Mouse (Mus musculus) hindbrain, embryonic 15.5 days (tissue): ENCODE measurements around the gene F10. TPM values are rescaled to one million over a fixed set of nuclear protein-coding genes. Genes with fewer than 3 reads are reported as not detected.

ENCODE experiments used
- ATAC-seq: fragments of 200-750 bp; cut with Nextera tagmentation; 2 replicates; pipeline ENCODE4 v1.8.0; 2017; ENCODE audit warnings: low read depth, moderate number of reproducible peaks, moderate TSS enrichment; ENCODE audit not compliant: low FRiP score
- H3K27ac ChIP-seq: fragments of 300-500 bp; sonication (generic); replicated peaks from 2 replicates; pipeline ENCODE4 v1.5.1; 2015; ENCODE audit warnings: mild to moderate bottlenecking, inconsistent platforms
- H3K27me3 ChIP-seq: fragments of 300-500 bp; sonication (generic); 2 replicates; pipeline ENCODE4 v1.6.1; 2015; ENCODE audit warnings: control low read depth, inconsistent platforms
- H3K36me3 ChIP-seq: fragments of 300-500 bp; sonication (generic); 2 replicates; pipeline ENCODE4 v1.6.1; 2015; ENCODE audit warnings: control low read depth, inconsistent platforms
- H3K4me1 ChIP-seq: fragments of 300-500 bp; sonication (generic); replicated peaks from 2 replicates; pipeline ENCODE4 v1.6.1; 2015; ENCODE audit warnings: control low read depth, inconsistent platforms
- H3K4me2 ChIP-seq: fragments of 300-500 bp; sonication (generic); 2 replicates; pipeline ENCODE4 v1.6.1; 2015; ENCODE audit warnings: moderate library complexity, mild to moderate bottlenecking, inconsistent platforms
- H3K4me3 ChIP-seq: fragments of 300-500 bp; sonication (generic); 2 replicates; pipeline ENCODE4 v1.5.1; 2015; ENCODE audit warnings: mild to moderate bottlenecking, inconsistent platforms
- H3K9ac ChIP-seq: fragments of 300-500 bp; sonication (generic); 2 replicates; pipeline ENCODE4 v1.6.1; 2015; ENCODE audit warnings: inconsistent platforms
- H3K9me3 ChIP-seq: fragments of 300-500 bp; sonication (generic); 2 replicates; pipeline ENCODE4 v1.6.1; 2016; ENCODE audit warnings: control low read depth, inconsistent platforms
- WGBS: fragments of 180-500 bp; shearing (Covaris S2); methylation state at CpG from one replicate; pipeline ENCODE4 v1.1.7; 2015; 5-methylcytosine and 5-hydroxymethylcytosine counted together
- polyA plus RNA-seq: library from polyadenylated mRNA; unstranded; fragments of >200 nt; fragmentation: Nextera tagmentation; extraction: Ambion mirVana; gene quantifications from 2 replicates; pipeline ENCODE4 v1.2.1, GENCODE M21; 2015

Gene F10
- polyA plus RNA-seq, 1 experiment from 2014 or later, result 0.17 TPM

GRCm38 (mm10) chr8:13025487-13026224 lies 11.5 kb upstream of the F10 start, which contains the start of gene F7:
TSS of gene F7 (plus strand) at chr8:13026034.
- H3K9ac ChIP-seq, result no peak within 1 kb of the TSS
- no peak within 1 kb of the TSS for H3K27ac ChIP-seq
- no peaks in the 10 kb centered on the region for H3K9me3 ChIP-seq
- WGBS, result 69% methylated on average over 10 of the region's 10 CpGs
- peaks cover 6% of the 10 kb centered on the region for H3K36me3 ChIP-seq
- no peaks in the 10 kb centered on the region for H3K27me3 ChIP-seq
- ATAC-seq, result no peak
- no peaks in the 10 kb centered on the region for H3K4me1 ChIP-seq
- no peak within 1 kb of the TSS for H3K4me2 ChIP-seq
- H3K4me3 ChIP-seq, result no peak within 1 kb of the TSS

DNA sequence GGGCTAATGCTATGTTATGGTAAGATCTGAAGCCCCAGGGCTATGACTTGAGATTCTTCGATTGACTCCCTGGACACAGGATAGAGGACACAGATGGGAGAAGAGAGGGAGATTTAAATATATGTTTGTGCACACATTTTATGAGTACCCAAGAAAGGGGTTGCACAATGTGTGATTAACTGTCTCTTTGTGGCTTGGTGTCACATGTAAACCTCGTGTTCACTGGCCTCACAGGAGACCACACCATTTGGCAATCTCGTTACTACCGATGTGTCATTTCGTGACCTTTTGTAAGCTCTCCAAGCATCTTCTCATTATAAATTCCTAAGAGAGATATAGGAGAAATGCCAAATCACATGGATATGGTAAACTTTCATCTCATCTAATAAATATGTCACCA lies 9.5 kb upstream of the F10 start:
- no peaks in the 10 kb centered on the region for H3K9me3 ChIP-seq
- no peaks in the 10 kb centered on the region for H3K4me1 ChIP-seq
- no peak overlapping the region for H3K27ac ChIP-seq
- no peak for ATAC-seq
- no peaks in the 10 kb centered on the region for H3K27me3 ChIP-seq
- H3K9ac ChIP-seq, result no peak overlapping the region
- H3K36me3 ChIP-seq, result no peaks in the 10 kb centered on the region
- no peak overlapping the region for H3K4me2 ChIP-seq
- no peak overlapping the region for H3K4me3 ChIP-seq
- WGBS, result 86% methylated on average over 5 of the region's 5 CpGs

DNA sequence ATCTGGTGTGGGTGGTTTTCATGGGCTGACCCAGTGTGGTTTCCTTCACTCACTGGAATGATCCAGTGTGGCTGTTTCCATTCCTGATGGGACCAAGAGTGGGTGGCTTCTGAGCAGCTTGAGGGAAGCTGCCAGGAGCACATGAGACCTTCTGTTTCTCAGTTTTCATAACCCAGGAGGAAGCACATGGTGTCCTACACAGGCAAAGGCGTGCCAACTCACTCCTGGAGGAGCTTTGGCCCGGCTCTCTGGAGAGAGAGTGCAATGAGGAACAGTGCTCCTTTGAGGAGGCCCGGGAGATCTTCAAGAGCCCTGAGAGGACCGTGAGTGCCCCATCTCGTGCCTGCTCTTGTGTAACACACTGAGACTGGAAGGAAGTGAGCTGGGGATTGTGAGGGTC lies 8.6 kb upstream of the F10 start:
- WGBS, result 85% methylated on average over 5 of the region's 5 CpGs
- Histone ChIP-seq H3K9me3 (no peaks in the 10 kb centered on the region), H3K4me3 (no peak overlapping the region), H3K9ac (no peak overlapping the region), H3K27ac (no peak overlapping the region), H3K36me3 (no peaks in the 10 kb centered on the region), H3K4me1 (no peaks in the 10 kb centered on the region), H3K4me2 (no peak overlapping the region), H3K27me3 (no peaks in the 10 kb centered on the region)
- ATAC-seq, result no peak

- Histone ChIP-seq H3K4me3 (no peak overlapping the region), H3K4me2 (no peak overlapping the region), H3K9me3 (no peaks in the 10 kb centered on the region), H3K27ac (no peak overlapping the region), H3K27me3 (no peaks in the 10 kb centered on the region), H3K9ac (no peak overlapping the region), H3K36me3 (no peaks in the 10 kb centered on the region), H3K4me1 (no peaks in the 10 kb centered on the region)
- WGBS, result 89% methylated on average over 10 of the region's 10 CpGs
- ATAC-seq, result no peak
Observed at GRCm38 (mm10) chr8:13036346-13036812, 729 bp upstream of the F10 start.

DNA sequence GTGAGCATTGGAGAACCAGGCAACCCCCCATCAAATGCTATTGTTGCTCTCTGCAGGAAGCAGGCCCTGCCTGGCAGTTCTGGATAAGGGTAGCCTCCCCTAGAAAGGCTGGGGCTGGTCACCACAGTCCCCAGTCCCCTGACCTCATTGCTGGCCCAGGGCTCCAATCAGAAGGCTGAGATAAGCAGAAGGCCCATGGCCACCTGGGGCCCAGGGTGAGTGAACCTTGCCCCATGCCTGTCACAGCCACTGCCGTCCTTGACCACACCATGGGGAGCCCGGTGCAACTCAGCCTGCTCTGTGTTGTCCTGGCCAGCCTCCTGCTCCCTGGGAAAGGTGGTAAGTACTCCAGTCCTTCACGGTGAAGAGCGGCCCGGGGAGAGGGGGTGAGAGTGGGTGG lies 461 bp downstream of the F10 start:
- H3K9ac ChIP-seq, result no peak overlapping the region
- 43% methylated on average over 5 of the region's 5 CpGs for WGBS
- H3K9me3 ChIP-seq, result no peaks in the 10 kb centered on the region
- H3K4me1 ChIP-seq, result no peaks in the 10 kb centered on the region
- no peak overlapping the region for H3K4me2 ChIP-seq
- H3K27ac ChIP-seq, result no peak overlapping the region
- H3K36me3 ChIP-seq, result no peaks in the 10 kb centered on the region
- H3K4me3 ChIP-seq, result no peak overlapping the region
- no peaks in the 10 kb centered on the region for H3K27me3 ChIP-seq
- ATAC-seq, result no peak

DNA sequence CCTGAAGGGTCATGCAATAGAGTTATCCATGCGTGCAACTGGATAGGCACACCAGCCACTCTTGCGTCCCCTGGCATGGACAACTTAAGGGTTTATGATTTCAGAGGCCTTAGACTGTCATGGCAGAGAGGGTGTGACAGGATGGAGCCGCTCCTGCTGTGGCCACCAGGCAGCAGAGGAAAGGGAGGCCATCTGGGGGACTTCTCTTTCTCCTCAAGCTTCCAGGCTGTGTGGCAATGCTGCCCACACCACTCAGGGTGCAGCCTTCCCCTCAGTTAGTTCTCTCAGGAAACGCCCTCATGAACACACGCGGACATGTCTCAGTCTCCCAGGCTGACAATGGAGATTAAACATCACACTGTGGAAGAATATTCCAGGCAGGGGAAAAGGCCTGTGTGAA lies 1.9 kb downstream of the F10 start:
- H3K4me3 ChIP-seq, result no peak overlapping the region
- H3K9me3 ChIP-seq, result no peaks in the 10 kb centered on the region
- no peak overlapping the region for H3K27ac ChIP-seq
- H3K4me1 ChIP-seq, result no peaks in the 10 kb centered on the region
- H3K36me3 ChIP-seq, result no peaks in the 10 kb centered on the region
- no peak for ATAC-seq
- no peak overlapping the region for H3K9ac ChIP-seq
- WGBS, result 80% methylated on average over 6 of the region's 6 CpGs
- no peaks in the 10 kb centered on the region for H3K27me3 ChIP-seq
- no peak overlapping the region for H3K4me2 ChIP-seq

GRCm38 (mm10) chr8:13041459-13041858 lies 4.4 kb downstream of the F10 start:
- 85% methylated on average over 4 of the region's 4 CpGs for WGBS

GRCm38 (mm10) chr8:13047652-13048051 lies 10.5 kb downstream of the F10 start:
- no peaks in the 10 kb centered on the region for H3K36me3 ChIP-seq
- ATAC-seq, result no peak
- H3K4me1 ChIP-seq, result no peaks in the 10 kb centered on the region
- no peak overlapping the region for H3K9ac ChIP-seq
- H3K4me2 ChIP-seq, result no peak overlapping the region
- H3K27me3 ChIP-seq, result no peaks in the 10 kb centered on the region
- H3K9me3 ChIP-seq, result no peaks in the 10 kb centered on the region
- H3K4me3 ChIP-seq, result no peak overlapping the region
- no peak overlapping the region for H3K27ac ChIP-seq
- WGBS, result 66% methylated on average over 5 of the region's 5 CpGs

More at GRCm38 (mm10) chr8:13041459-13041858, 4.4 kb downstream of the F10 start:
- Histone ChIP-seq H3K4me3 (no peak overlapping the region), H3K4me2 (no peak overlapping the region), H3K4me1 (no peaks in the 10 kb centered on the region), H3K9me3 (no peaks in the 10 kb centered on the region), H3K9ac (no peak overlapping the region), H3K36me3 (no peaks in the 10 kb centered on the region), H3K27me3 (no peaks in the 10 kb centered on the region), H3K27ac (no peak overlapping the region)
- no peak for ATAC-seq

- Histone ChIP-seq H3K4me1 (no peaks in the 10 kb centered on the region), H3K4me3 (no peak overlapping the region), H3K9ac (no peak overlapping the region), H3K27ac (no peak overlapping the region), H3K4me2 (no peak overlapping the region), H3K9me3 (no peaks in the 10 kb centered on the region), H3K36me3 (no peaks in the 10 kb centered on the region), H3K27me3 (no peaks in the 10 kb centered on the region)
- WGBS, result 75% methylated on average over 10 of the region's 10 CpGs
- ATAC-seq, result no peak
Observed at GRCm38 (mm10) chr8:13050550-13050949, 13.4 kb downstream of the F10 start.

DNA sequence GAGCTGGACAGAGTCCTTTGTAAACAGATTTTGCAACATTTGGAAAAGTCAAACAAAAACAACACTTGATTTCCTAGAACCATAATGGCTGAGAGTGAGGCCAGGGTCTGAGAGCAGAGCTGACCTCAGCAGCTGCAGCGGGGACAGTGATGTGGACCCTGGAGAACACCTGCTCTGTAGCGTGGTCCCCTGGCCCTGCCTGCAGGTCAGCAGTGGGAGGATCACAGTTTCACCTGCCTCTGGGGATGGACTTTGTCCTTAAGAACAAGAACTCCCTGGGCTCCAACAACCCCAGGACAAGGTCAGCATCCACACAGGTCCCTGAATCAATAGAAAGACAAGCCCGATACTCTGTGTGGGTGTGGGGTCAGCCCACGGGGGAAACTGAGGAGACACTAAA lies 20.2 kb downstream of the F10 start:
- Histone ChIP-seq H3K36me3 (no peaks in the 10 kb centered on the region), H3K9me3 (no peaks in the 10 kb centered on the region), H3K27me3 (no peaks in the 10 kb centered on the region), H3K4me1 (no peaks in the 10 kb centered on the region), H3K4me2 (no peak overlapping the region), H3K4me3 (no peak overlapping the region), H3K27ac (no peak overlapping the region), H3K9ac (no peak overlapping the region)
- no peak for ATAC-seq
- 85% methylated on average over 4 of the region's 4 CpGs for WGBS

GRCm38 (mm10) chr8:13060441-13061150 lies 23.5 kb downstream of the F10 start, which contains the start of gene Proz:
TSS of gene Proz (plus strand) at chr8:13060914.
- no peaks in the 10 kb centered on the region for H3K27me3 ChIP-seq
- ATAC-seq, result no peak
- WGBS, result 80% methylated on average over 17 of the region's 17 CpGs

DNA sequence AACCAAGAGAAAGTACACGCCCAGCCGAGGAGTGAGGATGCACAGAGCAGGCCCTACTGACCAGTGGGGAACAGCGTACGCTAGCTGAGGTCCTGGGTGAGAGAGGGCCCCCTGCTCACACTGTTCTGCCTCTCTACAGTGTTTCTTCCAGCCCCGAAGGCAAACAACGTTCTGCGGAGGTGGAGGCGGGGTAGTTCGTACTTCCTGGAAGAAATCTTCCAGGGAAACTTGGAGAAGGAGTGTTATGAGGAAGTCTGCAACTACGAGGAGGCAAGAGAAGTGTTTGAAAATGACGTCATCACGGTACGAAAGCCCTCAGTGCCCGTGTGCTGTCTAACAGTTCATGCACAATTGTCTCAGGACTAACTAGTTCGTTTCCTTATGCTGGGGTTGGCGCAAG lies 26.0 kb downstream of the F10 start:
- Histone ChIP-seq H3K27me3 (no peaks in the 10 kb centered on the region), H3K9me3 (no peaks in the 10 kb centered on the region), H3K4me2 (no peak overlapping the region), H3K36me3 (no peaks in the 10 kb centered on the region), H3K9ac (no peak overlapping the region), H3K27ac (no peak overlapping the region), H3K4me3 (no peak overlapping the region), H3K4me1 (no peaks in the 10 kb centered on the region)
- whole genome bisulfite sequencing, result 82% methylated on average over 16 of the region's 16 CpGs
- no peak for ATAC-seq

More at GRCm38 (mm10) chr8:13060441-13061150, 23.5 kb downstream of the F10 start, which contains the start of gene Proz:
- Histone ChIP-seq H3K4me3 (no peak within 1 kb of the TSS), H3K9me3 (no peaks in the 10 kb centered on the region), H3K4me1 (no peaks in the 10 kb centered on the region), H3K36me3 (no peaks in the 10 kb centered on the region), H3K4me2 (no peak within 1 kb of the TSS), H3K9ac (no peak within 1 kb of the TSS), H3K27ac (no peak within 1 kb of the TSS)
